Mouse (Mus musculus): ENCODE measurements at regions not wholly inside any gene's neighbourhood (a gene's known extent, or its start where the extent isn't known, plus 50 kb on each side); places are given as distances from the start of the nearest gene placed in this dataset.

DNA sequence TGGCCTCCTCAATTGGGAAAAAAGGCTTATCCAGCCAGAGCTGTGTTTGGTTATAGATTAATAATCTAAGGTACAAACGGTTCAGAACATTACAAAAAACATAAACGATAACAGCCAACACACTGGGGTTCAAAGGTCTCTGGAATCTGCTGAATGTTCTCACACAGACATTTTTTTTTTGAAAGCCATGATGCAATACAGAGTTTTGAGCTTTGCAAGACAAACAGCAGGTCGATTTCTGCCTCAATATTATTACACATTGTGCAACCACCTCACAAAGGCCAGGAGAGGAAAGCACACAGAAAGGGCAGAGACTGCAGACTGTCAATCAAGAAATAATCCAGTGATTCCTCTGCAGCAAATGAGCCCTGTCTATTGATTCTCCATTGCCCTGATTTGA, 235.9 kb upstream of the Sall1 start:
- TF ChIP-seq CTCF (conservative IDR thresholded peaks at IDR 0.05; ENCODE audit: low read length), result no peak
- no peak for TF ChIP-seq POU5F1 (IDR thresholded peaks at IDR 0.05; ENCODE audit: borderline replicate concordance, low read length)
- no peak for TF ChIP-seq NANOG (IDR thresholded peaks at IDR 0.05; ENCODE audit: borderline replicate concordance, low read length)

Measured in E14TG2a.4 (cell line).